Mouse (Mus musculus) liver, embryonic 14.5 days (tissue): Measurements from ENCODE around the gene Fam166a.

Source experiments
- CTCF ChIP-seq: IDR thresholded peaks from 2 replicates; pipeline ENCODE4 v1.5.1; 2016; ENCODE audit warnings: antibody characterized with exemption, low read depth, control low read depth
- EP300 ChIP-seq: IDR thresholded peaks from 2 replicates; pipeline ENCODE4 v1.6.1; 2016; ENCODE audit warnings: antibody characterized with exemption, low read depth

DNA sequence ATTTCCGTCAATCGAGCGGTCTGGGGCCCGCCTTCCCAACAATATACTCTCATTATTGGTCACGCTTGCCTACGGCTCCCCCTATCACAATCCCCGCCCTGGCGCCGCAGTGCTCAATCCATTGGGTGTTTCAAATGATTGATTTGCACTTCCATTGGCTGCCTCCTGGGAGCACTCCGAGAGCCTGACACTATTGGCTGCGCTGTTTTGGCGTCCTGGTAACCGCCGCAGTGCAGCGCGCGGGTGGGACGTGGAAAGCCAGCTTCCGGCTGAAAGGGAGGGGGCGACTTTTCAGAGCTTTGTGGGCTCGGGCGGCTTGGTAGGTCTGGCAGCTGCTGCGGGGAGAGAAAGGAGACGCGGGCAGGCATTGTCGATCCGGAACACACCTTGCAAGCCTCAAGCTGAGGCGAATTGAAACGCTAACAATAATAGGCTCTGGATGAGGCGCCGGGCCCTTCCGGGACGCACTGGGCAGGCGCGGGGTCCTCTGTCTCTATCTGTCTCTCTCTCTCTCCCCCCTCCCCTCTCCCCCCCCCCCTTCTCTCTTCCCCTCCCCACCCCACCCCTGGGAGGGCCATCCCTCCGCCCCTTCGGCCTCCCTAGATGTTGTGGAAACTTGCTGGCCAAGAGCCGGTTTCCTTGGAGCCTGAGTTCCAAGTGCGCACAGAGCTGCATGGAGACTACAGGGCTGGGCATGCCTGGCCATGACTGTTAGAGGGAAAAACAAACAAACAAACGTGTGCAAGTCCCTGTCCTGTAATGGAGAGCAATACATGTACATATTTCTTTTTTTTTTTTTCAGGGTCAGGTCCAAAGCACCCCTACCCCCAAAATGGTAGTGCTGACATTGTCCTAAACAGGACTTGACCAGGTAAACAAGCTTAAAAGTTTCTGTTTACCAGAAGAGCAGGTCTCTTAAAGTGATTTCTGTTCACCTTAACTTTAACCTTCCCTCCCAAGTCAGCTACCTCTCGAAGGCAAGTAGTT, 6.5 kb downstream of the Fam166a start:
- TF ChIP-seq EP300 (no peak; the same call in 1 of the 2 replicates), CTCF (no peak; the same call in 1 of the 2 replicates)
